Mouse (Mus musculus): ENCODE results near the gene Lrrc36. TPM values are rescaled to one million over a fixed set of nuclear protein-coding genes. Genes with fewer than 3 reads are reported as not detected.

Gene Lrrc36
- total and polyA plus RNA-seq, 2 experiments from 2014 or later, result 0.50 to 1.7 TPM

GRCm38 (mm10) chr8:105448188-105448587 lies 34.8 kb downstream of the Lrrc36 start:
- Histone ChIP-seq H3K36me3 (ENCODE audit: insufficient read depth, low read length) (no peaks in the 10 kb centered on the region), H3K27ac (no peak overlapping the region), H3K27me3 (ENCODE audit: insufficient read depth, low read length) (no peaks in the 10 kb centered on the region), H3K9ac (replicated peaks; ENCODE audit: low read length) (no peak overlapping the region), H3K9me3 (ENCODE audit: low read length) (no peaks in the 10 kb centered on the region), H3K4me3 (ENCODE audit: low read length) (no peak overlapping the region), H3K4me2 (ENCODE audit: low read depth, low read length) (no peak overlapping the region), H3K4me1 (ENCODE audit: insufficient read depth, low read length) (0 out of 2 replicates have a peak, but pooled peaks cover 3% of the 10 kb centered on the region)
- DNase-seq (ENCODE audit: low spot score) (no peak), ATAC-seq (no peak)
- 97% methylated on average over 3 of the region's 3 CpGs for WGBS
- TF ChIP-seq CTCF (IDR thresholded peaks at IDR 0.05; ENCODE audit: low read depth), result no peak

GRCm38 (mm10) chr8:105448596-105448995 lies 35.2 kb downstream of the Lrrc36 start:
- H3K9me3 ChIP-seq (ENCODE audit: low read length), result no peaks in the 10 kb centered on the region
- H3K27ac ChIP-seq, result no peak overlapping the region
- no peak overlapping the region for H3K9ac ChIP-seq (replicated peaks; ENCODE audit: low read length)
- no peak overlapping the region for H3K4me2 ChIP-seq (ENCODE audit: low read depth, low read length)
- 85% methylated on average over 5 of the region's 5 CpGs for WGBS
- ATAC-seq (no peak), DNase-seq (ENCODE audit: low spot score) (no peak)
- H3K27me3 ChIP-seq (ENCODE audit: insufficient read depth, low read length), result no peaks in the 10 kb centered on the region
- 0 out of 2 replicates have a peak, but pooled peaks cover 3% of the 10 kb centered on the region for H3K4me1 ChIP-seq (ENCODE audit: insufficient read depth, low read length)
- no peak overlapping the region for H3K4me3 ChIP-seq (ENCODE audit: low read length)
- no peaks in the 10 kb centered on the region for H3K36me3 ChIP-seq (ENCODE audit: insufficient read depth, low read length)
- TF ChIP-seq CTCF (IDR thresholded peaks at IDR 0.05; ENCODE audit: low read depth), result no peak

GRCm38 (mm10) chr8:105450977-105451376 lies 37.6 kb downstream of the Lrrc36 start:
- no peaks in the 10 kb centered on the region for H3K36me3 ChIP-seq (ENCODE audit: insufficient read depth, low read length)
- DNase-seq (ENCODE audit: low spot score) (no peak), ATAC-seq (no peak)
- TF ChIP-seq CTCF (IDR thresholded peaks at IDR 0.05; ENCODE audit: low read depth), result no peak
- no peaks in the 10 kb centered on the region for H3K9me3 ChIP-seq (ENCODE audit: low read length)
- no peaks in the 10 kb centered on the region for H3K27me3 ChIP-seq (ENCODE audit: insufficient read depth, low read length)
- no peak overlapping the region for H3K9ac ChIP-seq (replicated peaks; ENCODE audit: low read length)
- no peak overlapping the region for H3K4me3 ChIP-seq (ENCODE audit: low read length)
- 28% methylated on average over 1 of the region's 1 CpGs for WGBS
- H3K27ac ChIP-seq, result no peak overlapping the region
- H3K4me1 ChIP-seq (ENCODE audit: insufficient read depth, low read length), result 0 out of 2 replicates have a peak, but pooled peaks cover 3% of the 10 kb centered on the region
- no peak overlapping the region for H3K4me2 ChIP-seq (ENCODE audit: low read depth, low read length)

GRCm38 (mm10) chr8:105451903-105452603 lies 38.7 kb downstream of the Lrrc36 start:
- Histone ChIP-seq H3K27me3 (ENCODE audit: insufficient read depth, low read length) (no peaks in the 10 kb centered on the region), H3K9ac (replicated peaks; ENCODE audit: low read length) (no peak overlapping the region), H3K4me2 (ENCODE audit: low read depth, low read length) (no peak overlapping the region), H3K27ac (no peak overlapping the region), H3K4me3 (ENCODE audit: low read length) (no peak overlapping the region), H3K36me3 (ENCODE audit: insufficient read depth, low read length) (no peaks in the 10 kb centered on the region), H3K4me1 (ENCODE audit: insufficient read depth, low read length) (0 out of 2 replicates have a peak, but pooled peaks cover 3% of the 10 kb centered on the region), H3K9me3 (ENCODE audit: low read length) (no peaks in the 10 kb centered on the region)
- ATAC-seq, result no peak
- DNase-seq (ENCODE audit: low spot score), result no peak
- 35% methylated on average over 15 of the region's 15 CpGs for WGBS
- TF ChIP-seq CTCF (IDR thresholded peaks at IDR 0.05; ENCODE audit: low read depth), result no peak

GRCm38 (mm10) chr8:105453296-105453695 lies 39.9 kb downstream of the Lrrc36 start:
- H3K27me3 ChIP-seq (ENCODE audit: insufficient read depth, low read length), result no peaks in the 10 kb centered on the region
- H3K27ac ChIP-seq, result no peak overlapping the region
- 76% methylated on average over 5 of the region's 5 CpGs for WGBS
- ATAC-seq (no peak), DNase-seq (ENCODE audit: low spot score) (no peak)
- H3K9me3 ChIP-seq (ENCODE audit: low read length), result no peaks in the 10 kb centered on the region
- peak; percentile 43 for TF ChIP-seq CTCF (IDR thresholded peaks at IDR 0.05; ENCODE audit: low read depth)
- no peaks in the 10 kb centered on the region for H3K36me3 ChIP-seq (ENCODE audit: insufficient read depth, low read length)
- H3K4me3 ChIP-seq (ENCODE audit: low read length), result no peak overlapping the region
- no peak overlapping the region for H3K9ac ChIP-seq (replicated peaks; ENCODE audit: low read length)
- no peak overlapping the region for H3K4me2 ChIP-seq (ENCODE audit: low read depth, low read length)
- 0 out of 2 replicates have a peak, but pooled peaks cover 3% of the 10 kb centered on the region for H3K4me1 ChIP-seq (ENCODE audit: insufficient read depth, low read length)

- Histone ChIP-seq H3K27ac (no peak overlapping the region), H3K9me3 (ENCODE audit: low read length) (no peaks in the 10 kb centered on the region), H3K27me3 (ENCODE audit: insufficient read depth, low read length) (no peaks in the 10 kb centered on the region), H3K36me3 (ENCODE audit: insufficient read depth, low read length) (no peaks in the 10 kb centered on the region), H3K4me1 (ENCODE audit: insufficient read depth, low read length) (0 out of 2 replicates have a peak, but pooled peaks cover 3% of the 10 kb centered on the region), H3K9ac (replicated peaks; ENCODE audit: low read length) (no peak overlapping the region), H3K4me3 (ENCODE audit: low read length) (no peak overlapping the region), H3K4me2 (ENCODE audit: low read depth, low read length) (no peak overlapping the region)
- 59% methylated on average over 5 of the region's 5 CpGs for WGBS
- DNase-seq (ENCODE audit: low spot score) (no peak), ATAC-seq (no peak)
- no peak for TF ChIP-seq CTCF (IDR thresholded peaks at IDR 0.05; ENCODE audit: low read depth)
These were observed 40.7 kb downstream of the Lrrc36 start for GRCm38 (mm10) chr8:105454088-105454487.

GRCm38 (mm10) chr8:105455218-105455617 lies 41.8 kb downstream of the Lrrc36 start:
- Histone ChIP-seq H3K27ac (no peak overlapping the region), H3K27me3 (ENCODE audit: insufficient read depth, low read length) (no peaks in the 10 kb centered on the region), H3K9ac (replicated peaks; ENCODE audit: low read length) (no peak overlapping the region), H3K4me2 (ENCODE audit: low read depth, low read length) (no peak overlapping the region), H3K36me3 (ENCODE audit: insufficient read depth, low read length) (no peaks in the 10 kb centered on the region), H3K4me1 (ENCODE audit: insufficient read depth, low read length) (0 out of 2 replicates have a peak, but pooled peaks cover 3% of the 10 kb centered on the region), H3K4me3 (ENCODE audit: low read length) (no peak overlapping the region), H3K9me3 (ENCODE audit: low read length) (no peaks in the 10 kb centered on the region)
- TF ChIP-seq CTCF (IDR thresholded peaks at IDR 0.05; ENCODE audit: low read depth), result no peak
- DNase-seq (ENCODE audit: low spot score), result no peak
- ATAC-seq, result no peak
- 57% methylated on average over 10 of the region's 10 CpGs for WGBS

Data from hindbrain, postnatal 0 days (tissue).